Mouse (Mus musculus) myocyte (in vitro differentiated cells): ENCODE data around the gene Smpd4. TPM values are rescaled to one million over a fixed set of nuclear protein-coding genes. Genes with fewer than 3 reads are reported as not detected.
"Not testable (repeated sequence)": the region's sequence is repeated elsewhere in the genome, so short reads cannot be mapped to it uniquely, and the experiment has no call there.

Experiments used
- H3K27me3 ChIP-seq: one replicate; pipeline ENCODE4 v1.6.1; 2011; ENCODE audit not compliant: control insufficient read depth, insufficient read depth, insufficient read length
- H3K36me3 ChIP-seq: one replicate; pipeline ENCODE4 v1.6.1; 2011; ENCODE audit not compliant: control insufficient read depth, insufficient read depth
- H3K4me2 ChIP-seq: one replicate; pipeline ENCODE4 v1.6.1; 2011; ENCODE audit warnings: low read depth, control low read depth
- H3K4me3 ChIP-seq: one replicate; pipeline ENCODE4 v1.5.1; 2011; ENCODE audit warnings: mild to moderate bottlenecking, control low read depth, moderate library complexity
- H3K79me2 ChIP-seq: one replicate; pipeline ENCODE4 v1.6.1; 2011; ENCODE audit not compliant: control insufficient read depth, insufficient read depth
- H3ac ChIP-seq: one replicate; pipeline ENCODE4 v1.6.1; 2011; ENCODE audit not compliant: control insufficient read depth, insufficient read length
- CEBPB ChIP-seq: IDR thresholded peaks from 2 replicates; pipeline ENCODE4 v1.6.1; 2011; ENCODE audit warnings: mild to moderate bottlenecking, moderate library complexity; ENCODE audit not compliant: poor library complexity, insufficient read depth, severe bottlenecking
- E2F4 ChIP-seq: IDR thresholded peaks from one replicate; pipeline ENCODE4 v1.6.1; 2011; ENCODE audit warnings: mild to moderate bottlenecking, control low read depth, moderate library complexity; ENCODE audit not compliant: insufficient read depth
- MAX ChIP-seq: IDR thresholded peaks from one replicate; pipeline ENCODE4 v1.6.1; 2011; ENCODE audit warnings: low read depth, mild to moderate bottlenecking, control low read depth
- MYOD1 ChIP-seq, 3 experiments: IDR thresholded peaks; one replicate each; pipeline ENCODE4 v1.6.1; 2011; ENCODE audit warnings: control low read depth in 2 of 3, low read depth in 2 of 3, mild to moderate bottlenecking in 2 of 3, moderate library complexity in 1 of 3; ENCODE audit not compliant: insufficient read length in 2 of 3, control insufficient read depth in 1 of 3
- MYOG ChIP-seq, 3 experiments: IDR thresholded peaks; one replicate each; pipeline ENCODE4 v1.6.1; 2011; ENCODE audit warnings: control low read depth in 2 of 3, low read depth in 2 of 3, mild to moderate bottlenecking in 2 of 3; ENCODE audit not compliant: insufficient read length in 2 of 3, control insufficient read depth in 1 of 3, insufficient read depth in 1 of 3
- POLR2A ChIP-seq: IDR thresholded peaks from one replicate; pipeline ENCODE4 v1.6.1; 2011; ENCODE audit warnings: low read depth, mild to moderate bottlenecking, control low read depth, moderate library complexity; ENCODE audit not compliant: insufficient read length
- POLR2AphosphoS2 ChIP-seq: IDR thresholded peaks from one replicate; pipeline ENCODE4 v1.6.1; 2011; ENCODE audit warnings: low read depth, control low read depth; ENCODE audit not compliant: insufficient read length
- REST ChIP-seq: IDR thresholded peaks from one replicate; pipeline ENCODE4 v1.6.1; 2011; ENCODE audit warnings: mild to moderate bottlenecking, control low read depth, moderate library complexity; ENCODE audit not compliant: insufficient read depth, insufficient read length
- SRF ChIP-seq: IDR thresholded peaks from one replicate; pipeline ENCODE4 v1.6.1; 2011; ENCODE audit warnings: low read depth; ENCODE audit not compliant: control insufficient read depth, insufficient read length
- TCF12 ChIP-seq: IDR thresholded peaks from one replicate; pipeline ENCODE4 v1.6.1; 2011; ENCODE audit warnings: mild to moderate bottlenecking, control low read depth; ENCODE audit not compliant: poor library complexity, insufficient read depth, severe bottlenecking
- TCF3 ChIP-seq: IDR thresholded peaks from one replicate; pipeline ENCODE4 v1.6.1; 2011; ENCODE audit warnings: low read depth, control low read depth; ENCODE audit not compliant: insufficient read length
- USF1 ChIP-seq: IDR thresholded peaks from one replicate; pipeline ENCODE4 v1.6.1; 2011; ENCODE audit warnings: low read depth, mild to moderate bottlenecking, control low read depth, moderate library complexity
- polyA plus RNA-seq: library from polyadenylated mRNA; unstranded; fragments of >200 nt; fragmentation: generic; extraction: Trizol; gene quantifications from one replicate; pipeline ENCODE4 v1.2.1, GENCODE M21; 2012; ENCODE audit warnings: missing spikeins

Smpd4 gene
- polyA plus RNA-seq, 1 experiment = 15.2 TPM

DNA sequence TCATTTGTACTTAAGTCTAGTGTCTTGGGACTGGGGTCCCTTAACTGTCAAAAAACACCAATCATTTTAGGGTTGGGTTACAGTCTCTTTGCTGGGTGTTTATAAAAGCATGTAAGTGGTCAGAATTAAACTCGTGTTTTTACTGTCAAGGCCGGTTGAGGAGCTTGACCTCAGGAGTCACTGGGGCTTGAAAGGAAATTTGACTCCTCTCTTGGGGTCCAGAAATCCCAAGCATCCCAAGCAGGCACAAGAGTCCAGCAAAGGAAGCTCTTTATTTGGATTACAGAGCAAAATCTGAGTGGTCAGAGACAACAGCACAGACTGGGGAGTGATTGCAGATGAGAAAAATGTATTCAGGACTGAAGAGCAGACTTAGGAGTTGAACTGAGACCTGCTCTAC lies 28.4 kb upstream of the Smpd4 start:
- Histone ChIP-seq H3K4me2 (no peak overlapping the region), H3K27me3 (no peaks in the 10 kb centered on the region), H3K4me3 (no peak overlapping the region), H3K79me2 (no peaks in the 10 kb centered on the region), H3ac (no peak overlapping the region), H3K36me3 (no peaks in the 10 kb centered on the region)
- no peak for TF ChIP-seq CEBPB
- TF ChIP-seq USF1 = no peak
- no peak for TF ChIP-seq E2F4
- TF ChIP-seq REST = no peak
- no peak for TF ChIP-seq MYOG (IDR thresholded peaks at IDR 0.05; ENCODE audit: control insufficient read depth in 1 of 3, insufficient read depth in 1 of 3, insufficient read length in 2 of 3, low read depth in 2 of 3)
- TF ChIP-seq TCF3 = no peak
- no peak for TF ChIP-seq TCF12
- no peak for TF ChIP-seq POLR2AphosphoS2
- TF ChIP-seq POLR2A = no peak
- TF ChIP-seq MAX = no peak
- no peak for TF ChIP-seq MYOD1 (IDR thresholded peaks at IDR 0.05; ENCODE audit: control insufficient read depth in 1 of 3, insufficient read length in 2 of 3, low read depth in 2 of 3)
- TF ChIP-seq SRF = no peak

DNA sequence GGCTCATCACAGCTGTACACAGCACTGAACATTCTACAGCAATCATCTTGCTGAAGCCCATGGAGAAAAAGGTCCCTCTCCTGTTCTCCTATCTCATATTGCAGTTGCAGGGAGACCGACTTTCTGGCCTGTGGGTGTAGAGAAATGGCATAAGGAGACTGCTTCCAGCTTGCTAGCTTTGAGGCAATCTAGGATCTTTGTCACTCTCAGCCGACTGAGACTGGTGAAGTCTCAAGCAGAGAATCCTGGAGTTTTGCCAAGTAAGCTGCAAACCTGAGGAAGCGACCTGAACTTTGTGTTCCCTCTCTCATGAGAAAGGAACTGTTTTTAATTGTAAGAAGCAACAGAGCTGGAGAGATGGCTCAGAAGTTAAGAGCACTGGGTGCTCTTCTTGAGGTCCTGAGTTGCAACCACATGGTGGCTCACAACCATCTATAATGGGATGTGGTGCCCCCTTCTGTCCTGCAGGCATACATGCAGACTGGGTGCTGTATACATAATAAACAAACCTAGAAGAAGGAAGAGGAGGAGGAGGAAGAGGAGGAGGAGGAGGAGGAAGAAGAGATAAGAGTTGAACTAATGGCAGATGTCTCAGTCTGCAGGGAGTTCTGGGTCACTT lies 18.1 kb upstream of the Smpd4 start:
- H3K27me3 ChIP-seq = no peaks in the 10 kb centered on the region
- no peak overlapping the region for H3K4me3 ChIP-seq
- no peak overlapping the region for H3K4me2 ChIP-seq
- H3ac ChIP-seq = no peak overlapping the region
- TF ChIP-seq SRF (no peak), CEBPB (no peak), TCF12 (no peak), POLR2AphosphoS2 (no peak), POLR2A (no peak), MYOD1 (IDR thresholded peaks at IDR 0.05; ENCODE audit: control insufficient read depth in 1 of 3, insufficient read length in 2 of 3, low read depth in 2 of 3) (no peak), MAX (no peak), USF1 (no peak), TCF3 (no peak), E2F4 (no peak)
- no peaks in the 10 kb centered on the region for H3K79me2 ChIP-seq
- no peaks in the 10 kb centered on the region for H3K36me3 ChIP-seq

DNA sequence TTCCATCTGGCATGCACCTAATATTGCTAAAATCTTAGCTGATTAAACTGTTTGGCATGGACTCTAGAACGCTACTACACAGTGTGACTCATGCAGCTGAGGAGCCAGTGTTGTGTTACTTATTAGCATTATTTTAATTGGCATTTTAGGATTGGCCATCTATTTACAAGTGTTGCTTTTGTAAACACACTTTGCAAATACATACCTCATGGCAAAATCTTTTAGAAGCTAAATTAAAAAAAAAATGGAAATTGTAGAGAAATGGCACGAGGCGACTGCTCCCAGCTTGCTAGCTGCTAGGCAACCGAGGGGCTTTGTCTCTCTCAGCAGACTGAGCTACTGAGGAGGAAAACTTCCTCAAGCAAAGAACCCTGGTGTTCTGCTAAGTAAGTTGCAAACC lies 14.2 kb upstream of the Smpd4 start:
- TF ChIP-seq MYOG (IDR thresholded peaks at IDR 0.05; ENCODE audit: control insufficient read depth in 1 of 3, insufficient read depth in 1 of 3, insufficient read length in 2 of 3, low read depth in 2 of 3) = no peak
- no peak for TF ChIP-seq TCF3
- TF ChIP-seq REST = no peak
- no peak for TF ChIP-seq CEBPB
- TF ChIP-seq SRF = no peak
- TF ChIP-seq TCF12 = no peak
- no peak for TF ChIP-seq MAX
- no peak for TF ChIP-seq USF1
- TF ChIP-seq E2F4 = no peak
- no peak for TF ChIP-seq POLR2A
- Histone ChIP-seq H3K79me2 (no peaks in the 10 kb centered on the region), H3K36me3 (no peaks in the 10 kb centered on the region), H3K27me3 (no peaks in the 10 kb centered on the region), H3ac (no peak overlapping the region), H3K4me2 (no peak overlapping the region), H3K4me3 (no peak overlapping the region)

DNA sequence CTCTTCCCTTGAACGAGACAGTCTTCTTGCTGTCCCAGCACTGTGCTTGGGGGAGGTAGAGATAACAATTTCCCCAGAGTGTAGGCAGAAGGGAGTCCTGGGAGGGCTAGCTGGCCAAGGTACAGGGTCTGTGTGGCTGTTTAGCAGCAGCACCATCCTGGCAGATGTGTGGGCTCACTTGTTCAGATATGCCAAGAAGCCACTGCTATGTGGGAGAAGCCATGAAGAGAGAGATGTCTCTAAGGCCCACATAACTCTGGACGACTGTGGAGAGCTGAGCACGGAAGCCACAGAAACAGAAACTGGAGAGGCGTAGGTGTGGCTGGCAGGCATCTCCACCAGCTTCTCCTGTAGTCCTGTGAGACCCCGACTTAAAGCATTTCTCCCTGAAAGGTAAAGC lies 13.5 kb upstream of the Smpd4 start:
- TF ChIP-seq POLR2AphosphoS2 = no peak
- Histone ChIP-seq H3K4me3 (no peak overlapping the region), H3K4me2 (no peak overlapping the region), H3K79me2 (no peaks in the 10 kb centered on the region), H3ac (no peak overlapping the region), H3K36me3 (no peaks in the 10 kb centered on the region), H3K27me3 (no peaks in the 10 kb centered on the region)

DNA sequence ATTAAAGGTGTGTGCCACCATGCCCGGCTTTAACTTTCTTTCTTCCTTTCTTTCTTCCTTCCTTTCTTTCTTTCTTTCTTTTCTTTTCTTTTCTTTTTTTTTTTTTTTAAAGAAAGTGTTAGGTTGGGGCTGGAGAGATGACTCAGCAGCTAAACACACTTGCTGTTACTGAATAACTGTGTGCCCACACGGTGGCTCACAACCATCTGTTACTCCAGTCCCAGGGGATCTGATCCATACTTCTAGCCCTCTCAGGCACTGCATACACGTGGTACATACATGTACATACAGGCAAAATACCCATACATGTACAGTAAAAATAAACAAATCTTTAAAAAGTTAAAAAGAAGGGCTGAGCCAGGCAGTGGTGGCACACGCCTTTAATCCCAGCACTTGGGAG lies 7.8 kb upstream of the Smpd4 start:
- no peak overlapping the region for H3K4me2 ChIP-seq
- no peak overlapping the region for H3K4me3 ChIP-seq
- H3K36me3 ChIP-seq = no peaks in the 10 kb centered on the region
- H3K27me3 ChIP-seq = no peaks in the 10 kb centered on the region
- no peak overlapping the region for H3ac ChIP-seq
- H3K79me2 ChIP-seq = no peaks in the 10 kb centered on the region
- TF ChIP-seq MYOD1 (IDR thresholded peaks at IDR 0.05; ENCODE audit: control insufficient read depth in 1 of 3, insufficient read length in 2 of 3, low read depth in 2 of 3) (peak in 1 of 3 experiments; percentile 26), POLR2AphosphoS2 (no peak), MYOG (IDR thresholded peaks at IDR 0.05; ENCODE audit: control insufficient read depth in 1 of 3, insufficient read depth in 1 of 3, insufficient read length in 2 of 3, low read depth in 2 of 3) (peak in 1 of 3 experiments; percentile 21), MAX (no peak)

DNA sequence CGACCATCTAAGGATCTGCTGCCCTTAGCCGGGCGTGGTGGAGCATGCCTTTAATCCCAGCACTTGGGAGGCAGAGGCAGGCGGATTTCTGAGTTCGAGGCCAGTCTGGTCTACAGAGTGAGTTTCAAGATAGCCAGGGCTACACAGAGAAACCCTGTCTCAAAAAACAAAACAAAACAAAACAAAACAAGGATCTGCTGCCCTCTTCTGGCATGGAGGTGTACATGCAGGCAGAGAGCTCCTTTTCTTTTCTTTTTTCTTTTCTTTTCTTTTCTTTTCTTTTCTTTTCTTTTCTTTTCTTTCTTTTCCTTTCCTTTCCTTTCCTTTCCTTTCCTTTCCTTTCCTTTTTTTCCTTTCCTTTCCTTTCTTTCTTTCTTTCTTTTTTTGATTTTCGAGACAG lies 4.4 kb upstream of the Smpd4 start:
- not testable (repeated sequence) for H3K4me3 ChIP-seq, H3ac ChIP-seq, H3K36me3 ChIP-seq, H3K79me2 ChIP-seq, H3K4me2 ChIP-seq, H3K27me3 ChIP-seq
